Mouse (Mus musculus) neural tube, embryonic 15.5 days (tissue): ENCODE measurements at regions not wholly inside any gene's neighbourhood (a gene's known extent, or its start where the extent isn't known, plus 50 kb on each side); places are given as distances from the start of the nearest gene placed in this dataset.
A peak's percentile ranks its signal among the peaks of the same experiment; 100 is the strongest.

Source experiments
- ATAC-seq: fragments of 200-750 bp; cut with Nextera tagmentation; 2 replicates; pipeline ENCODE4 v1.8.0; 2017; ENCODE audit warnings: mild to moderate bottlenecking, moderate TSS enrichment, moderate library complexity; ENCODE audit not compliant: low FRiP score
- H3K27ac ChIP-seq: fragments of 300-500 bp; sonication (generic); replicated peaks from 2 replicates; pipeline ENCODE4 v1.5.1; 2015; ENCODE audit warnings: mild to moderate bottlenecking, inconsistent platforms
- H3K27me3 ChIP-seq: fragments of 300-500 bp; sonication (generic); replicated peaks from 2 replicates; pipeline ENCODE4 v1.6.1; 2015; ENCODE audit warnings: inconsistent platforms
- H3K36me3 ChIP-seq: fragments of 300-500 bp; sonication (generic); 2 replicates; pipeline ENCODE4 v1.6.1; 2015; ENCODE audit warnings: inconsistent platforms
- H3K4me1 ChIP-seq: fragments of 300-500 bp; sonication (generic); 2 replicates; pipeline ENCODE4 v1.6.1; 2015; ENCODE audit warnings: inconsistent platforms
- H3K4me2 ChIP-seq: fragments of 300-500 bp; sonication (generic); 2 replicates; pipeline ENCODE4 v1.6.1; 2015; ENCODE audit warnings: inconsistent platforms, mild to moderate bottlenecking, moderate library complexity
- H3K4me3 ChIP-seq: fragments of 300-500 bp; sonication (generic); replicated peaks from 2 replicates; pipeline ENCODE4 v1.5.1; 2015; ENCODE audit warnings: mild to moderate bottlenecking, inconsistent platforms
- H3K9ac ChIP-seq: fragments of 300-500 bp; sonication (generic); replicated peaks from 2 replicates; pipeline ENCODE4 v1.6.1; 2015; ENCODE audit warnings: mild to moderate bottlenecking, inconsistent platforms
- H3K9me3 ChIP-seq: fragments of 300-500 bp; sonication (generic); replicated peaks from 2 replicates; pipeline ENCODE4 v1.6.1; 2016; ENCODE audit warnings: inconsistent platforms
- WGBS: fragments of 180-500 bp; shearing (Covaris S2); methylation state at CpG from one replicate; pipeline ENCODE4 v1.1.7; 2015; ENCODE audit warnings: mixed read lengths; 5-methylcytosine and 5-hydroxymethylcytosine counted together

- Histone ChIP-seq H3K9me3 (no peaks in the 10 kb centered on the region), H3K36me3 (no peaks in the 10 kb centered on the region), H3K4me3 (no peak overlapping the region), H3K27ac (no peak overlapping the region), H3K9ac (no peak overlapping the region), H3K4me2 (no peak overlapping the region), H3K4me1 (no peaks in the 10 kb centered on the region), H3K27me3 (no peaks in the 10 kb centered on the region)
- 63% methylated on average over 12 of the region's 12 CpGs for WGBS
- ATAC-seq = no peak
These were observed 191.6 kb downstream of the Agtpbp1 start for GRCm38 (mm10) chr13:59393231-59393938.

- no peak overlapping the region for H3K4me2 ChIP-seq
- H3K9me3 ChIP-seq = no peaks in the 10 kb centered on the region
- ATAC-seq = no peak
- WGBS = 93% methylated on average over 4 of the region's 4 CpGs
- H3K4me1 ChIP-seq = peaks cover 5% of the 10 kb centered on the region; the same call in 1 of the 2 replicates
- no peaks in the 10 kb centered on the region for H3K27me3 ChIP-seq
- H3K9ac ChIP-seq = no peak overlapping the region
- no peak overlapping the region for H3K4me3 ChIP-seq
- H3K36me3 ChIP-seq = no peaks in the 10 kb centered on the region
- no peak overlapping the region for H3K27ac ChIP-seq
These were observed 192.2 kb downstream of the Agtpbp1 start for GRCm38 (mm10) chr13:59392828-59393227.

GRCm38 (mm10) chr13:59387627-59388325 is 197.3 kb downstream of the Agtpbp1 start:
- Histone ChIP-seq H3K4me3 (no peak overlapping the region), H3K9me3 (no peaks in the 10 kb centered on the region), H3K27ac (peak overlapping the region; percentile 52; the same call in 1 of the 2 replicates), H3K4me2 (no peak overlapping the region), H3K9ac (no peak overlapping the region), H3K4me1 (peaks cover 16% of the 10 kb centered on the region), H3K36me3 (no peaks in the 10 kb centered on the region), H3K27me3 (no peaks in the 10 kb centered on the region)
- WGBS = 41% methylated on average over 14 of the region's 14 CpGs
- ATAC-seq = peak; percentile 88

GRCm38 (mm10) chr13:59386935-59387540 is 198.0 kb downstream of the Agtpbp1 start:
- Histone ChIP-seq H3K27me3 (no peaks in the 10 kb centered on the region), H3K27ac (no peak overlapping the region), H3K4me1 (peaks cover 16% of the 10 kb centered on the region), H3K9ac (no peak overlapping the region), H3K4me2 (no peak overlapping the region), H3K9me3 (no peaks in the 10 kb centered on the region), H3K36me3 (no peaks in the 10 kb centered on the region), H3K4me3 (no peak overlapping the region)
- 66% methylated on average over 7 of the region's 7 CpGs for WGBS
- ATAC-seq = peak; percentile 40; the same call in 1 of the 2 replicates

- Histone ChIP-seq H3K4me1 (peaks cover 16% of the 10 kb centered on the region), H3K27me3 (no peaks in the 10 kb centered on the region), H3K36me3 (no peaks in the 10 kb centered on the region), H3K4me2 (no peak overlapping the region), H3K27ac (no peak overlapping the region), H3K4me3 (no peak overlapping the region), H3K9ac (no peak overlapping the region), H3K9me3 (no peaks in the 10 kb centered on the region)
- WGBS = 73% methylated on average over 6 of the region's 6 CpGs
- no peak for ATAC-seq
These were observed 199.2 kb downstream of the Agtpbp1 start for GRCm38 (mm10) chr13:59385824-59386223.

- no peak overlapping the region for H3K9ac ChIP-seq
- no peak overlapping the region for H3K4me3 ChIP-seq
- 83% methylated on average over 12 of the region's 12 CpGs for WGBS
- no peaks in the 10 kb centered on the region for H3K36me3 ChIP-seq
- no peak for ATAC-seq
- H3K4me1 ChIP-seq = no peaks in the 10 kb centered on the region
- H3K27ac ChIP-seq = no peak overlapping the region
- no peaks in the 10 kb centered on the region for H3K27me3 ChIP-seq
- H3K4me2 ChIP-seq = no peak overlapping the region
- no peaks in the 10 kb centered on the region for H3K9me3 ChIP-seq
These were observed 214.7 kb downstream of the Agtpbp1 start for GRCm38 (mm10) chr13:59370141-59370816.

GRCm38 (mm10) chr13:59368550-59369449 is 216.2 kb downstream of the Agtpbp1 start:
- H3K4me2 ChIP-seq = no peak overlapping the region
- no peaks in the 10 kb centered on the region for H3K27me3 ChIP-seq
- H3K4me1 ChIP-seq = no peaks in the 10 kb centered on the region
- H3K9ac ChIP-seq = no peak overlapping the region
- H3K27ac ChIP-seq = no peak overlapping the region
- 83% methylated on average over 13 of the region's 13 CpGs for WGBS
- ATAC-seq = no peak
- no peaks in the 10 kb centered on the region for H3K9me3 ChIP-seq
- H3K36me3 ChIP-seq = no peaks in the 10 kb centered on the region
- H3K4me3 ChIP-seq = no peak overlapping the region

GRCm38 (mm10) chr13:59365460-59365859 is 219.6 kb downstream of the Agtpbp1 start:
- Histone ChIP-seq H3K9me3 (no peaks in the 10 kb centered on the region), H3K9ac (no peak overlapping the region), H3K36me3 (no peaks in the 10 kb centered on the region), H3K4me1 (peaks cover 6% of the 10 kb centered on the region; the same call in 1 of the 2 replicates), H3K4me3 (no peak overlapping the region), H3K27me3 (no peaks in the 10 kb centered on the region), H3K27ac (no peak overlapping the region), H3K4me2 (no peak overlapping the region)
- WGBS = 30% methylated on average over 5 of the region's 5 CpGs
- no peak for ATAC-seq

- Histone ChIP-seq H3K27me3 (no peaks in the 10 kb centered on the region), H3K27ac (no peak overlapping the region), H3K36me3 (no peaks in the 10 kb centered on the region), H3K4me1 (peaks cover 6% of the 10 kb centered on the region; the same call in 1 of the 2 replicates), H3K9me3 (no peaks in the 10 kb centered on the region), H3K9ac (no peak overlapping the region), H3K4me3 (no peak overlapping the region), H3K4me2 (no peak overlapping the region)
- ATAC-seq = no peak
- WGBS = 74% methylated on average over 10 of the region's 10 CpGs
These were observed 221.6 kb downstream of the Agtpbp1 start for GRCm38 (mm10) chr13:59363428-59363827.

GRCm38 (mm10) chr13:59361323-59361722 is 223.7 kb downstream of the Agtpbp1 start:
- Histone ChIP-seq H3K27ac (no peak overlapping the region), H3K27me3 (no peaks in the 10 kb centered on the region), H3K9me3 (no peaks in the 10 kb centered on the region), H3K36me3 (no peaks in the 10 kb centered on the region), H3K4me3 (no peak overlapping the region), H3K4me1 (peaks cover 6% of the 10 kb centered on the region; the same call in 1 of the 2 replicates), H3K4me2 (no peak overlapping the region), H3K9ac (no peak overlapping the region)
- 93% methylated on average over 7 of the region's 7 CpGs for WGBS
- ATAC-seq = no peak

GRCm38 (mm10) chr13:59360026-59360425 is 225.0 kb downstream of the Agtpbp1 start:
- Histone ChIP-seq H3K4me2 (no peak overlapping the region), H3K27ac (no peak overlapping the region), H3K9me3 (no peaks in the 10 kb centered on the region), H3K4me1 (peaks cover 6% of the 10 kb centered on the region; the same call in 1 of the 2 replicates), H3K9ac (no peak overlapping the region), H3K27me3 (no peaks in the 10 kb centered on the region; the same call in 1 of the 2 replicates), H3K36me3 (no peaks in the 10 kb centered on the region), H3K4me3 (no peak overlapping the region)
- WGBS = 78% methylated on average over 3 of the region's 3 CpGs
- ATAC-seq = no peak
